Mouse (Mus musculus): ENCODE measurements around the gene Olfr628.
"Not testable (repeated sequence)": the region's sequence is repeated elsewhere in the genome, so short reads cannot be mapped to it uniquely, and the experiment has no call there.

Olfr628 gene

DNA sequence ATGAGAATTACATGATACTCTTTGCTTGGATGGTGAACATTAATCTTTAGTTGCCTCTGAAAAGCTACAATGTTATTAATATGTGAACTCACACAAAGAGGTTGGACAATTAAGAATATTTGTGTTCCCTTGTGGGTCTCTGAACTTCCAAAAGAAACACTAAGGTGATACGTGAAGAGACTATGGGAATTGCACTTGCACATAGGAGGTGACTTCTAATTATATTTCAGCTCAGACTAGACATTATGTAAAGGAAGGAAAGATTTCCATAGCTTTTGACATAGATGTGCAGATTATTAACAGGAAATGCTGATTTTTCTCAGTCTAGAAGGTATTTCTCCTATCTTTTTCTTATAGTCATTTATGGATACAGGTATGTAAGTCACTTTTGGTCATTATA is at the start of gene Olfr628:
TSS of gene Olfr628 (plus strand) at position 301 of the 400 bp plus-strand sequence.
- DNase-seq (ENCODE audit: low spot score) = no peak

DNA sequence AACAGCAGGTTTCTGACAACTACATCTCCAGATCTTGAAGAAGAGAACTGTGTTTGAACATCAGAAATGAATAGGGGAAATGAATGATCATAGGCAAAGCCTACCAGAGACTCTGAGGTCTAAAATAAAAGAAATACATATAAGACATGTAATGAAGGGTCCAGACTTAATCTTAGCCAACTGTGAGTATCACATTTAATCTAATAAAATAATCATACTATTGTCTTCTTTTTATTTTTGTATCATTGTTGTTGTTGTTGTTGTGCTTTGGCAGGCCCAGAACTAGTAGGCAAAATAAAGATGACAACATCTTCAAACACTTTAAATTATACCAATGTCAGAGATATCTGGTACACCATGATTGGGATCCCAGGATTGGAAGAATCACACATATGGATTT is 47.8 kb upstream of the Olfr628 start, which contains the start of gene Olfr625-ps1:
TSS of gene Olfr625-ps1 (plus strand) at position 301 of the 400 bp plus-strand sequence.
- no peak for DNase-seq (ENCODE audit: low spot score)

DNA sequence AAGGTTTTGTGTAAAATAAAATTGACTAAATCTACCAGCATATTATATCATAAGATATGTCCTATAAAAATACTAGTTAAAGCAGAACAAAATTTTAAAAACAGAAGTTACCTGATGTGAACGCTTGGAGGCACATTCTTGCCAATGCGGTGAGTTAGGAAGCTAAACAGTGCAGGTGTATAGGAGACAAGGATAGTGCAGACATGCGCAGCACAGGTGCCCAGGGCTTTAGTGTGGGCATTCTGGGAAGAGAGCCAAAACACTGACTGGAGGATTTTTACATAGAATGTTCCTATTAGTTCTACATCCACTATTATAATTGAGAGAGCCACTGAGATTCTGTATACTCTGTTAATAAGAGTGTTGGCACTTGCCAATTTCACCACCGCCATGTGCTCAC is 30.7 kb upstream of the Olfr628 start:
- no peak for DNase-seq (ENCODE audit: low spot score)

DNA sequence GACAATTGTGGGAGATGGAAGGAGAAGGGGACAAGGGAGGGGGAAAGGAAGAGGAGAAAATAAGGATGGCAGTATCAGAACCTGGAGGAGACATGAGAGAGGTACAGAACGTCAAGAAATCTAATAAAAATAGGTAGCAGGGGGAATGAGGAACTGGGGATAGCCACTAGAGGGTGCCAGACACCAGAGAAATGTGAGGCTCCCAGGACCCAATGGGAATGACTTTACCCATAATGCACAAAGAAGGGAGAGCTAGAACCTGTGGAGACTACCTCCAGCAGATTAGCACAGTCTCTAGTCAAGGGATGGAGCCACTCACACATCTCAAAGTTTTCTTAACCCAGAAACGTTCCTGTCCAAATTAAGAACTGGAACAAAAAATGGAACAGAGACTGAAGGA is 18.1 kb upstream of the Olfr628 start:
- no peak for DNase-seq (ENCODE audit: low spot score)

DNA sequence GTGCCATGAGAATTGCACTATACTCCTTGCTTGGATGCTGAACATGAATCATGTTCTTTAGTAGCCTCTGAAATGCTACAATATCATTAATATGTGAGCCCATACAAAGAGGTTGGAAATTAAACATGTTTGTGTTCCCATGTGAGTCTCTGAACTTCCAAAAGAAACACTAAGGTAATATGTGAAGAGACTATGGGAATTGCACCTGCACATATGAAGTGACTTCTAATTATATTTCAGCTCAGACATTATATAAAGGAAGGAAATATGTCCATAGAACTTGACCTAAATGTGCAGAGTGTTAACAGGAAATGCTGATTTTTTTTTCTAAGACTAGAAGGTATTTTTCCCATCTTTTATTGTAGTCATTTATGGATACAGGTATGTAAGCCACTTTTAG is 15.8 kb upstream of the Olfr628 start, which contains the start of gene Olfr243:
TSS of gene Olfr243 (plus strand) at position 301 of the 400 bp plus-strand sequence.
- DNase-seq (ENCODE audit: low spot score) = no peak

DNA sequence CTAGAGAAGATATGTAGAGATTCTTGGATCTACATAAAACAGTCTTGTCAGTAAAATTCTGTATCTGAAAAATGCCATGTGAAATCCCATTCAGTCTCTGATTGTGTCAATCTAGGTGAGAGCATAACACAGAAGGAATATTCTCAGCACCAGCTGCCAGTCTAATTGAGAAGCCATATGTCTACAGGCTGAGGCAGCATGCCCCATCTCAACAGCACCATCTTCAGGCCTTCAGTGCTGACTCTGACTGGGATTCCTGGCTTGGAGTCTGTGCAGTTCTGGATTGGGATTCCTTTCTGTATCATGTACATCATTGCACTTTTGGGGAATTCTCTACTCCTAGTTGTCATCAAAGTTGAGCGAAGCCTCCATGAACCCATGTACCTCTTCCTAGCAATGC is 13.8 kb upstream of the Olfr628 start:
- DNase-seq (ENCODE audit: low spot score) = not testable (repeated sequence)

DNA sequence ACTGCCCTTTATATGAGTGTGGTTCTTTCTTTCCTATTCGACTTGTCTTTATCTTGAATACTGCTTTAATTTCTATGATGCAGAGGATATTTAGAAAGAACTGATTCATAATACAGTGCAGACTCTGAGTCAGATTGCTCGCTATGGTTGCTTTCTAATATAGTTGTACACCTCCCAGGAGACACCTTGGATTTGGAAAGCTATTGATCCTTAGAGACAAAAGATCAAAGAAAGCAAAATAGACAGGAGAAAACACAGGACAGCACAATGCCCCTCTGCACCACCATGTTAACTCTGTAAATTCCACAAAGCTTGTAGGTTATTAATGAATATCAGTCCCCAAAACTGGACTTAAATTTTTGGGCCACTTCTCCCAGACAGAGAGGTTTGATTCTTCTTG is 14.7 kb downstream of the Olfr628 start, which contains the start of gene Olfr629:
TSS of gene Olfr629 (minus strand) at position 101 of the 400 bp plus-strand sequence.
- no peak for DNase-seq (ENCODE audit: low spot score)

DNA sequence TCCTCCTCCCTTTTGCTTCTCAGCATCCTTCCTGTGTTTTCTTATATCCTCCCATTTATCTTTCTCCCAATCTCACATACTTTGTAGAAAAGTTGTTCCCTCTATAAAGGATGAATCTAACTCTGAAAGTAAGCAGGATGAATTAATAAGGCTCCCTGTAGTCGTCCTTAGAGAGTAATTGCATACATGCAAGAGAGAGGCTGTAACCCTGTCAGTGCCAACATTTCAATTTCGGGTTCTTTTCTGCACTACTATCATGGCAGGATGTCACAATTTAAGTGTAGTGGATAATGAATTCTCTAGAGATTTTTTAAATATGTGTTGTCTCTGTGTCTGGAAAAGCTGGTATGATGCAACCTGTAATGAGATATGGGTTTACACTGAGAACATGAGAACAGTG is 27.1 kb downstream of the Olfr628 start, which contains the start of gene Olfr630:
TSS of gene Olfr630 (minus strand) at position 101 of the 400 bp plus-strand sequence.
- DNase-seq (ENCODE audit: low spot score) = no peak

DNA sequence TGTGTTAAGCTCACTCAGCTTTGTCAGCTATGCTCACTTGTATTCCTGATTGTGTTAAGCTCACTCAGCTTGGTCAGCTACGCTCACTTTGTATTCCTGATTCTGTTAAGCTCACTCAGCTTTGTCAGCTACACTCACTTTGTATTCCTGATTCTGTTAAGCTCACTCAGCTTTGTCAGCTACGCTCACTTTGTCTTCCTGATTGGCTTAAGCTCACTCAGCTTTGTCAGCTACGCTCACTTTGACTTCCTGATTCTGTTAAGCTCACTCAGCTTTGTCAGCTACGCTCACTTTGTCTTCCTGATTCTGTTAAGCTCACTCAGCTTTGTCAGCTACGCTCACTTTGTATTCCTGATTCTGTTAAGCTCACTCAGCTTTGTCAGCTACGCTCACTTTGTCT is 32.0 kb downstream of the Olfr628 start:
- not testable (repeated sequence) for DNase-seq (ENCODE audit: low spot score)

DNA sequence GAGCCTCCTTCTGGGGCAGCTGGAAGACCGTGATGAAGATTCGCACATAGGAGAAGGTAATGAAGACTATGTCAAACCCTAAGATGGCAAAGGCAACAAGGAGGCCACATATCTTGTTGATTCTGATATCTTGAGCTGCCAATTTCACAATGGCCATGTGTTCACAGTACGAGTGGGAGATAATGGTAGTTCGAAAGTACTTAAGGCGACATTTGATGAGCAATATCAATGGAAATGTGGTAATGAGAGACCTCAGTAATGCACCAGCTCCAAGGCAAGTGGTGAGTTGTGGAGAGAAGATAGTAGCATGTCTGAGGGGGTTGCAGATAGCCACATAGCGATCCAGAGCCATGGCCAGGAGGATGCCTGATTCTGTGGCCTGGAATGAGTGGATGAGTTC is 37.5 kb downstream of the Olfr628 start:
- DNase-seq (ENCODE audit: low spot score) = not testable (repeated sequence)

DNA sequence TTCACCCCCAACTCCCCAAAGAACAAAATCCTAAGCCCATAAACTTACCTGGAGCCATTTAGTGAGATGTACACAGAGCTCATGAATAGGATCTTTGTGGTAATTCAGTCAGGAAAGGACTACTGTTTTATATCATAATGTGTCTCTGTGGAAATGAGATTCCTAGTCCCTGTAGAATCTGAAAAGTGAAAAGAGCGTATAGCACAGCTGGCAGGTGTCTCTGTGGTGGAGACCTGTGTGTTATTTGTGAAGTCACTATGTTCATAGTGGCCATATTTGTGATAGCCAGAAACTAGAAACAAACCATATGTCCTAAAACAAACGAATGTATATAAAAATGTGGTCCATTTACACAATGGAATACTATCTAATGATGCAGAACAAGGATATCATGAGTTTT is 41.3 kb downstream of the Olfr628 start, which contains the start of gene Olfr69:
TSS of gene Olfr69 (minus strand) at position 101 of the 400 bp plus-strand sequence.
- DNase-seq (ENCODE audit: low spot score) = no peak

DNA sequence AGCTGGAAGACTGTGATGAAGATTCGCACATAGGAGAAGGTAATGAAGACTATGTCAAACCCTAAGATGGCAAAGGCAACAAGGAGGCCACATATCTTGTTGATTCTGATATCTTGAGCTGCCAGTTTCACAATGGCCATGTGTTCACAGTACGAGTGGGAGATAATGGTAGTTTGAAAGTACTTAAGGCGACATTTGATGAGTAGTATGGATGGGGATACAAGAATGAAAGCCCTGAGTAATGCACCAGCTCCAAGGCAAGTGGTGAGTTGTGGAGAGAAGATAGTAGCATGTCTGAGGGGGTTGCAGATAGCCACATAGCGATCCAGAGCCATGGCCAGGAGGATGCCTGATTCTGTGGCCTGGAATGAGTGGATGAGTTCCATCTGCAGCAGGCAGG is 47.5 kb downstream of the Olfr628 start:
- DNase-seq (ENCODE audit: low spot score) = not testable (repeated sequence)

DNA sequence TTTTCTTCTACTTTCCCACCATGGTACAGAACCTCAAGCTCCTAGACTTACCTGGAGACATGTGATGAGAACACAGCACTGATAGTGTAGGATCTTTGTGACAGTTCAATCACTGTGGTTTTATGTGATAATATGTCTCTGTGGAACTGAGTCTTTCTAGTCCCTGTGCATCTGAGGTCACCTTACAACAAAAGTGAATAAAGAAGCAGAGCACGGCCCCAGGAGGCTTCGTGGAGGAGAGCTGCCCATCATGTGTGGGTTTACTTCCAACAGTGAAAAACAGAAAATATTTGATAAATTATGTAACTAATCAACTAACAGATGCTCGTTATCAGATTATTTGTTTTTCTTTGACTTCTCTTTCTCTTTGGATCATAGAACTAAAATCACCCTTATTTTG is 49.4 kb downstream of the Olfr628 start, which contains the start of gene Olfr68:
TSS of gene Olfr68 (minus strand) at position 101 of the 400 bp plus-strand sequence.
- DNase-seq (ENCODE audit: low spot score) = no peak

Measured in ovary, adult 18-20 months (tissue).